Mouse (Mus musculus) midbrain, embryonic 11.5 days (tissue): ENCODE data around the gene AC124502.3. TPM values are rescaled to one million over a fixed set of nuclear protein-coding genes. Genes with fewer than 3 reads are reported as not detected.

Experiments used
- ATAC-seq: fragments of 200-750 bp; cut with Nextera tagmentation; 2 replicates; pipeline ENCODE4 v1.8.0; 2017; ENCODE audit warnings: moderate TSS enrichment, moderate library complexity; ENCODE audit not compliant: low FRiP score
- DNase-seq: peaks from one replicate; pipeline ENCODE4 v3.0.0; 2015; ENCODE audit warnings: low spot score; ENCODE audit errors: missing footprints
- H3K27ac ChIP-seq: fragments of 300-500 bp; sonication (generic); 2 replicates; pipeline ENCODE4 v1.5.1; 2014; ENCODE audit warnings: low read depth, low read length
- H3K27me3 ChIP-seq: fragments of 300-500 bp; sonication (generic); 2 replicates; pipeline ENCODE4 v1.6.1; 2014; ENCODE audit warnings: mild to moderate bottlenecking, low read length, moderate library complexity, mixed read lengths; ENCODE audit not compliant: control insufficient read depth, insufficient read depth
- H3K36me3 ChIP-seq: fragments of 300-500 bp; sonication (generic); 2 replicates; pipeline ENCODE4 v1.6.1; 2014; ENCODE audit warnings: mild to moderate bottlenecking, low read length, moderate library complexity, mixed read lengths; ENCODE audit not compliant: control insufficient read depth, insufficient read depth
- H3K4me1 ChIP-seq: fragments of 300-500 bp; sonication (generic); 2 replicates; pipeline ENCODE4 v1.6.1; 2014; ENCODE audit warnings: low read length; ENCODE audit not compliant: control insufficient read depth, insufficient read depth
- H3K4me2 ChIP-seq: fragments of 300-500 bp; sonication (generic); 2 replicates; pipeline ENCODE4 v1.6.1; 2014; ENCODE audit warnings: mild to moderate bottlenecking, moderate library complexity
- H3K4me3 ChIP-seq: fragments of 300-500 bp; sonication (generic); 2 replicates; pipeline ENCODE4 v1.5.1; 2014; ENCODE audit warnings: low read depth, low read length
- H3K9ac ChIP-seq: fragments of 300-500 bp; sonication (generic); 2 replicates; pipeline ENCODE4 v1.6.1; 2014; ENCODE audit warnings: low read length
- H3K9me3 ChIP-seq: fragments of 300-500 bp; sonication (generic); 2 replicates; pipeline ENCODE4 v1.6.1; 2016; ENCODE audit warnings: low read length; ENCODE audit not compliant: control insufficient read depth
- WGBS: fragments of 180-500 bp; shearing (Covaris S2); extraction: QIAGEN DNeasy Blood & Tissue Kit; methylation state at CpG from one replicate; pipeline ENCODE4 v1.1.7; 2014; 5-methylcytosine and 5-hydroxymethylcytosine counted together
- polyA plus RNA-seq: library from polyadenylated mRNA; unstranded; fragments of >200 nt; fragmentation: Nextera tagmentation; extraction: Ambion mirVana; gene quantifications from 2 replicates; pipeline ENCODE4 v1.2.1, GENCODE M21; 2014

AC124502.3 gene
- polyA plus RNA-seq, 1 experiment from 2014 or later = 1.6 TPM

DNA sequence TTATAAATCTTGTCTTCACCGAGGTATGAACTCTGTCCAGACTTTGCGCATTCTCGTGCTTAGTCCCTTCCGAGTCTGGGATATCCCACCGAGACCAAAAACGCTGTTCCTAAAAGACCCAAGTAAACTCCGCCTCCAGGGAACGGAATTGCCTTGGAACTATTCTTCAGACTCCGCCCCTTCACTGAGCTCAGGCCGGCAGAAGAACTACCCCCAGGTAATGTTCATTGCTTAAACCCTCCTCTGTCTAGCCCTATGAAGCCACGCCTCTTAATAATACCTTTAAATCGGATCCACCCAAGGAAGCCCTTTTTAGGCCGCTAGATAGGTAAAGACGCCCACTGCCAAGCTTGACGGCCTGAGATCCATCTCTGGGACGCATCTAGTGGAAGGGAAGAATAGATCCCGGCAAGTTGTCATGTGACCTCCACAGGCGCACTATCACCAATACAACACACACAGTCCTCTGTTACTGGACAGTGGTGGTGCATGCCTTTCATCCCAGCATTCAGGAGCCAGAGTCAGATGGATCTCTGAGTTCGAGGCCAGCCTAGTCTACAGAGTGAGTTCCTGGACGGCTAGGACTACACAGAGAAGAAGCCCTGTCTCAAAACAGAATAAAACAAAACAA lies 33.8 kb downstream of the AC124502.3 start:
- no peaks in the 10 kb centered on the region for H3K9me3 ChIP-seq
- 3% methylated on average over 20 of the region's 20 CpGs for WGBS
- peak overlapping the region; percentile 56; the same call in 1 of the 2 replicates for H3K9ac ChIP-seq
- peak overlapping the region; percentile 34 for H3K4me3 ChIP-seq
- DNase-seq (no peak), ATAC-seq (peak; percentile 17; the same call in 1 of the 2 replicates)
- H3K27ac ChIP-seq = no peak overlapping the region
- peak overlapping the region; percentile 60 for H3K4me2 ChIP-seq
- no peaks in the 10 kb centered on the region for H3K36me3 ChIP-seq
- peaks cover 34% of the 10 kb centered on the region for H3K27me3 ChIP-seq
- H3K4me1 ChIP-seq = peaks cover 24% of the 10 kb centered on the region

DNA sequence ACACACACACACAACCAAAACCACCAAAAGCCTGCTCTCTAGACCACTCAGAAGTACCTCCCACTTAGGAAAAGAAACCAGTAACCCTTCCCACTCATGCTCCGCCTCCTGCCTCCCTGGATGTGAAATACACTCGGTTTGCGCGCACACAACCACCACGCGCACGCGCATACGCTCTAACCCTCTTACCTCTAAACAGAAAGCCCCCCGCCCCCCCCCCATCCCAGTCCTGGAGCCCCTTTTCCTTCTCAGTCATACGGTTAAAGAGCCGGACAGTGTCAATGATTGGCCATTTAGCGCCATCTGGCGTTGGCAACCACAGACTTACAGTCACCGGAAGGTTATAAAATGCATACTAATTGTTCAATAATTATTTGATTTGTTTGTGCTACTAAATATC lies 34.3 kb downstream of the AC124502.3 start:
- peak; percentile 98 for DNase-seq
- no peak overlapping the region for H3K9ac ChIP-seq
- H3K27ac ChIP-seq = no peak overlapping the region
- peaks cover 19% of the 10 kb centered on the region for H3K4me1 ChIP-seq
- peaks cover 28% of the 10 kb centered on the region for H3K27me3 ChIP-seq
- no peaks in the 10 kb centered on the region for H3K9me3 ChIP-seq
- WGBS = 2% methylated on average over 14 of the region's 15 CpGs
- ATAC-seq = no peak
- no peaks in the 10 kb centered on the region for H3K36me3 ChIP-seq
- H3K4me3 ChIP-seq = no peak overlapping the region
- H3K4me2 ChIP-seq = peak overlapping the region; percentile 60; the same call in 1 of the 2 replicates

DNA sequence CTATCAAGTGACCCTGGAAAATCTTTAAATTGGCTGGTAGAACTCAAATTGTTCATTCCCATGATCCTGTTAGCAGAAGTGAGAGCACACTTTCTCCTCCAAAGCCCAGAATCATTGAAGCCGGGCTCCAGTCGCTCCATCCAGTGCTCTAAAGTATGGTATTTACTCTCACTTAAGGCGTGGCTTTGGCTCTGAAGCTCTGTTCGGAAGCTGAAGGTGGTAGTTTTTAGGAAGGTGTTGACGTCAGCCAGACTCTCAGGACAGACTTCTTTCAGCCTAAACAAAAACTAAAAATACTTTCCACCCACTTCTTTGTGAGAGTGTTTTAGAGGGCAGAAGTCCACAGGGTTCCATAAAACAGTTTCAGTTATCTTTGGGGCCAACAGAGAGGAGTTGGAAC lies 34.8 kb downstream of the AC124502.3 start:
- peaks cover 14% of the 10 kb centered on the region for H3K4me1 ChIP-seq
- H3K36me3 ChIP-seq = no peaks in the 10 kb centered on the region
- H3K4me3 ChIP-seq = no peak overlapping the region
- H3K27me3 ChIP-seq = peaks cover 23% of the 10 kb centered on the region
- no peak overlapping the region for H3K9ac ChIP-seq
- H3K9me3 ChIP-seq = no peaks in the 10 kb centered on the region
- ATAC-seq (no peak), DNase-seq (peak; percentile 84)
- H3K27ac ChIP-seq = no peak overlapping the region
- no peak overlapping the region for H3K4me2 ChIP-seq
- 48% methylated on average over 5 of the region's 5 CpGs for WGBS

DNA sequence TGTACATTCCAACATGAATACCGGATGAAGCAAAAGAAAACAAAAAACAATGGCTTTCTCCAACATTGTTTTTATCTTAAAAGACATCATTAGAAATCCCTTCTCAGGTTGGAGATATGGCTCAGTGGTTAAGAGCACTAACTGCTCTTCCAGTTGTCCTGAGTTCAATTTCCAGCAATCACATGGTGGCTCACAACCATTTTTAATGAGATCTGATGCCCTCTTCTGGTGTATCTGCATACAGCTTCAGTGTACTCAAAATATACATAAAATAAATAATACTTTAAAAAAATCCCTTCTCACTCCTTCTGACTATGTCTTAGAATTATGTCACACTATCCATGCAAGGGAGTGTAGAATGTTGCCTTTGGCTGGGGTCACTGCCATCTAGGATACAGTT lies 40.6 kb downstream of the AC124502.3 start:
- Histone ChIP-seq H3K9me3 (no peaks in the 10 kb centered on the region), H3K27ac (no peak overlapping the region), H3K27me3 (peaks cover 33% of the 10 kb centered on the region), H3K4me2 (no peak overlapping the region), H3K4me1 (no peaks in the 10 kb centered on the region), H3K9ac (no peak overlapping the region), H3K36me3 (no peaks in the 10 kb centered on the region), H3K4me3 (no peak overlapping the region)
- ATAC-seq = no peak
- WGBS = 89% methylated on average over 1 of the region's 1 CpGs
- no peak for DNase-seq

DNA sequence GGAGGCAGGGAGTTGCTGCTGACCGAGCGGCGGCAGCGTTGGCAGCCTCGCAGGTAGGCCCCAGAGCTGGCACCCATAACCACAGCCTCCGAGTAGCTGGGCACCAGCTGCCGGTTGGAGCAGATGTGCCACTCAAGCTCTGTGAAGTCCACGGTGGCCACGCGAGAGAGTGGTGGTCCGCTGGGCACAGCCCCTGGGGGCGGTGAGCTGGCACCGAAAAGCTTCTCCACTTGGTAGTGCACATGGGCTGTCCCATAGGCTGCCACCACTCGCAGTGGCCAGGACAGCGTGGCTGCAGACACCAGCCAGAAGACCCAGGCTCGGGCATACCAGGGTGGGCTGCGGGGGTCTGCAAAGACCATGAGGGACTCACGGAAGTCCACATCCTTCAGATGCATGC lies 43.3 kb downstream of the AC124502.3 start:
- peaks cover 55% of the 10 kb centered on the region for H3K27me3 ChIP-seq
- DNase-seq (no peak), ATAC-seq (no peak)
- no peaks in the 10 kb centered on the region for H3K36me3 ChIP-seq
- no peak overlapping the region for H3K4me2 ChIP-seq
- 70% methylated on average over 18 of the region's 18 CpGs for WGBS
- H3K9me3 ChIP-seq = no peaks in the 10 kb centered on the region
- no peak overlapping the region for H3K9ac ChIP-seq
- H3K4me3 ChIP-seq = no peak overlapping the region
- peaks cover 8% of the 10 kb centered on the region; the same call in 1 of the 2 replicates for H3K4me1 ChIP-seq
- H3K27ac ChIP-seq = no peak overlapping the region

DNA sequence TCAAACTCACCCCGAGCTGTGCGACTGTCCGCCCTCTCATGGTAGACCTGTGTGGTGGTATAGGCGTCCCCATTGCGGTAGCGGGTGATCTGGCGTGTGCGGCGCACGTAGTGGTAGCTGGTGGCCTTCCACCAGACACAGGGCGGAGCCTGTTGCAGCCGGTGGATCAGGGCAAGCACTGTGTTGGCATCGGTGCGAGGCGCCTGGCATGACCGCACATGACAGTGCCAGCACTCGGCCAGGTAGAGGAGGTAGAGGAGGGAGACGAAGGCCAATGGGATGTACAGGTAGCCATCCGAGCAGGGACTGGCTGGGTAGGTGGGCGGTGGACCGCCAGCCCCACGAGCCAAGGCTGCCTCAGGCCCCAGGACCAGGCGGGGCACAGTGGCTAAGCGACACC lies 43.9 kb downstream of the AC124502.3 start:
- no peaks in the 10 kb centered on the region for H3K9me3 ChIP-seq
- no peak overlapping the region for H3K9ac ChIP-seq
- no peak overlapping the region for H3K4me3 ChIP-seq
- H3K27ac ChIP-seq = no peak overlapping the region
- no peaks in the 10 kb centered on the region for H3K36me3 ChIP-seq
- no peak for DNase-seq
- peaks cover 13% of the 10 kb centered on the region for H3K4me1 ChIP-seq
- peaks cover 55% of the 10 kb centered on the region for H3K27me3 ChIP-seq
- 71% methylated on average over 24 of the region's 24 CpGs for WGBS
- no peak overlapping the region for H3K4me2 ChIP-seq
- no peak for ATAC-seq

DNA sequence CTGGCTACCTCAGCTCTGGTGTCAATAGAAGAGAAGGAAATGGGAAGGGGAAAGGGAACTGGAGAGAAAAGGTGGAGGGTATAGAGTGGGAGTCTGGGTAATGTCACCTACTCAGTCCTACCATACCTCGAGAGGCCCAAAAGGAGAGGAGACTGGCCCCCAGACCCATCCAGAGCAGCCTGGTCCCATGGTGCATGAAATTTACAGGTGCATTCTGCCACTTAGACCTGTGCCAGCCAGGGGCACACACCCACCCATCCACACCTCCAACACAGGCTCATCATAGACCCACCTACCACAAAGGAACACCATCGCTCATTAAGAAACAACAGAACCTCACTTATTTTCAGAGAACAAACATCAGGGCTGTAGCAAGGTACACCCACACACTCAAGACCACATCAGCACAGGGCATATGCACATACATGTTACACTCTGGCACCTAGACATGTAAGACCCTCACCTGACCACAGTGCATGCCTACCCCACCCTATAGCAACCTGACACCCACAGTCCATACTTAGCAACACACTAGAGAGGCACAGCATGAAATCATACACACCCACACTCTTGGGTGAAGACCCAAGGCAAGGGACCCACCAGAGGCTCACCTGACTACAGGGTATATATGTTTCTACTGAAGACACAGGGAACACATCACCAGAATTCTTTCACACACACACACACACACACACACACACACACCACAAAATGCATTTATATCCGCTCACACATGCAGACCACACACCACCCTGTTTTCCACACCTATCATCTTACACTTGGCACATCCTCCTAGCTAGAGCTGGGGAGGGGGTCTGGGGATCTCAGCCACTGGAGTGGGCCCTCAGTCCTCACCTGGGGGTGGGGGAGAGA lies 45.5 kb downstream of the AC124502.3 start:
- no peak overlapping the region for H3K4me2 ChIP-seq
- DNase-seq (no peak), ATAC-seq (no peak)
- peaks cover 55% of the 10 kb centered on the region for H3K27me3 ChIP-seq
- WGBS = 64% methylated on average over 3 of the region's 3 CpGs
- no peak overlapping the region for H3K9ac ChIP-seq
- no peak overlapping the region for H3K4me3 ChIP-seq
- peaks cover 18% of the 10 kb centered on the region for H3K4me1 ChIP-seq
- no peaks in the 10 kb centered on the region for H3K9me3 ChIP-seq
- H3K36me3 ChIP-seq = no peaks in the 10 kb centered on the region
- no peak overlapping the region for H3K27ac ChIP-seq

DNA sequence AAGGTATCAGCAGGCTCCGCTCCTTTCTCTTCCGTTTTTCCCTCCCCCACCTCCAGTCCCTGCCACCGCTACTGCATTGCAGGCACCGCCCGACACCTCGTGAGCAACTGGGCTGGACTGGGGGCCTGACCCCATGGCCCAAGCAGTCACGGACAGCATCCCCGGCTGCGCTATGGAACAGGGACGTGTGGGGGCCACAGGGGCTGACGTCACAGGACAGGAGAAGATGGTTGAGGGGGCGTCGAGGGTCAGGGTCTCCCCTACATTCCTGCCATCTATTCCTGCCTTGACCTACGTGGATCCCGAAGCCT lies 46.1 kb downstream of the AC124502.3 start:
- no peak for DNase-seq
- Histone ChIP-seq H3K9me3 (no peaks in the 10 kb centered on the region), H3K9ac (no peak overlapping the region), H3K27me3 (peaks cover 55% of the 10 kb centered on the region), H3K4me3 (peak overlapping the region; percentile 35), H3K4me2 (peak overlapping the region; percentile 55), H3K36me3 (no peaks in the 10 kb centered on the region; the same call in 1 of the 2 replicates), H3K27ac (no peak overlapping the region), H3K4me1 (peaks cover 22% of the 10 kb centered on the region)
- no peak for ATAC-seq
- WGBS = 7% methylated on average over 15 of the region's 15 CpGs

DNA sequence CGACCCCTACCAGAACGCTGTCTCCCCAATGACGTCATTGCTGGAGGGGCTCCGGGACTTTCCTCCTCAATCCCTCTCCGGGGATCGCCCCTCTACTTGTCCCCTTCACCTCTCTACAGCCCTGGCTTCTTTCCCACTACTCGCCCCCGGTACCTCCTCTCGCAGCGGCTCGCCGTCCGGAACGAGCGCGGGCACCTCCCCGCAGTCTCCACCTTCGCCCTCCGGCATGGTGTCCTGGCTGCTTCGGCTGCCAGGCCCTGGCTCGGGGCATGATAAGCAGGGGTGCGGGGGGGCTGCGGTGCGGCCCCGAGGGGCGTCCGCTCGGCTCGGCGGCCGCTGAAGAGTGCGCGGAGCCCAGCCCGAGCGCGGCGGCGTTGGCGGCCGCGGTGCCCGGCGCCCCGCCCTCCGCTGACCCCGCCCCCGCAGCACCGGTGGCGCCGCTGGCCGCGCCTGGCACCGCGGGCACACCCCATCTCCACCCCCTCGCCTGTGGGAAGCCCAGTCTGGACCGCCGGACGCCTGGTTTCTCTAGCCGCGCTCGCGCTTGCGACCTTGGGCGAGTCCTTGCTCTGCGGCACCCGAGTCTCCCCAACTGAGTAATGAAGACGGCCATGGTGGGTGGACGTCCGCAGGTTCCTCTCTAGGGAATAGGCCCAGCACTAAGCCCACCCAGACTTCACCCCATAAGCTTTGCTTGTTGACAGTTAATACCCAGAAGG lies 46.6 kb downstream of the AC124502.3 start, which contains the start of gene Tmem151a:
TSS of gene Tmem151a (minus strand) at position 387 of the 719 bp plus-strand sequence.
- Histone ChIP-seq H3K27ac (no peak within 1 kb of the TSS), H3K27me3 (peaks cover 55% of the 10 kb centered on the region), H3K36me3 (no peaks in the 10 kb centered on the region; the same call in 1 of the 2 replicates), H3K4me2 (peak within 1 kb of the TSS; percentile 55), H3K9ac (peak within 1 kb of the TSS; percentile 36), H3K9me3 (no peaks in the 10 kb centered on the region), H3K4me1 (peaks cover 22% of the 10 kb centered on the region), H3K4me3 (peak within 1 kb of the TSS; percentile 35)
- ATAC-seq (no peak), DNase-seq (no peak)
- WGBS = 2% methylated on average over 60 of the region's 69 CpGs
